Mouse (Mus musculus) heart, adult 11 months (tissue): ENCODE data around the gene 4931440F15Rik.

Source experiments
- DNase-seq: peaks from one replicate; pipeline ENCODE4 v3.0.0; 2022

4931440F15Rik gene

DNA sequence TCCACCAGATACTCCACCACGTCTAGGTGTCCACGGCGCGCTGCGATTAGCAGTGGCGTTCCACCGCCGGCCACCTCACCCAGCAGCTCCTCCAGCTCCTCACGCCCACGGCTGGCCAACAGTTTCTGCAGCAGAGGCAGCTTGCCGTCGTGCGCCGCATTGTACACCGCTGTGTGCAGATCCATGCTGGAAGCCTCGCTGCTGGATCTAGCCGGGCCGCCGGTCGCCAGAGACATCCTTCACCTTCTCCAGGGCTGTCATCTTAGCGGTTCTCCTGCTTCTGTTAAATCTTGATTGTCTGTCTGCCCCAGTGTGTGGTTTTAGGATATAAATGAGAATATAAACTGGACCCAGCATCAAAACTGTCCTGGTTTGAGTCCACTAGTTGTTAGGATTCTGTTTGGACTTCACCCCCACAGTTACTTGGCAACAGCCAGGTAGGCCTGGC is at the start of gene 4931440F15Rik:
4931440F15Rik (minus strand) TSS at position 398 of the 448 bp plus-strand sequence.
- DNase-seq = peak; percentile 76

DNA sequence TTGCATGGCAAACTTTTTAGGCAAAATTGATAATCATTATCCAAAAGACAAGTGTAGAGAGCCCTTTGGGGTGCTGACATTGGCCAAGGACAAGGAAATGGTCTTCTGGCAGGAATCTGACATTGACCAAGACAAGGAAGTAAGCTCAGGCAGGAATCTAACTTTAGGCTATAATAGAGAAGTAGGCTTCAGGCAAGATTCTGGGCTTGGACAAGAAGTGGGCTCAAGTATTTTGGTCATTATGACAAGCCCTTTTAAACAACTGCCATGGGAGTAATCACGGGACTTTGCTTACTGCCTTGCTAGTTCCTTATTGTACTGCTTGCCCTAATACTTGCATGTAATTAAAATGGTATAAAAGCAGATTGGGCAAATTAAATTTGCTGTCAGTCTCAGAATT is 49.3 kb upstream of the 4931440F15Rik start:
- peak; percentile 93 for DNase-seq

- no peak for DNase-seq
These were observed 44.7 kb upstream of the 4931440F15Rik start for GRCm38 (mm10) chr11:29870174-29870573.

DNA sequence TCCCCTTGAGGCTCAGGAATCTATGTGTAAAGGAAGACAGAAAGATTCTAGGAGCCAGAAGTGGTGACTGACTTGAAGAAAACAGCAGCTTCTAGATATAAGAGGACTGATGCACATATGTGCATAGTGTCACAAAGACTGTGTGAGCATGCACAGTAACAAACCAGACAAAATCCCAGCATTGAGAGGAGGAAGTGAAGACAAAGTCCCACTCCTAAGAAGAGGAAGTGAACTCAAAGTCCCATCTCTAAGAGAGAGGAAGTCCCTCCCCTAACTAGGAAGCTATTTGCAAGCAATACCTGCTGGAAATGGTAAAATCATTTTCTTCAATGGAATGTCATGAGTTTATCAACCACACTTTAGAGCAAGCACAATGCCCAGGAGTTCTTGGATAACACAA is 38.8 kb upstream of the 4931440F15Rik start:
- DNase-seq = no peak

- no peak for DNase-seq
These were observed 36.4 kb upstream of the 4931440F15Rik start for GRCm38 (mm10) chr11:29861750-29862397.

DNA sequence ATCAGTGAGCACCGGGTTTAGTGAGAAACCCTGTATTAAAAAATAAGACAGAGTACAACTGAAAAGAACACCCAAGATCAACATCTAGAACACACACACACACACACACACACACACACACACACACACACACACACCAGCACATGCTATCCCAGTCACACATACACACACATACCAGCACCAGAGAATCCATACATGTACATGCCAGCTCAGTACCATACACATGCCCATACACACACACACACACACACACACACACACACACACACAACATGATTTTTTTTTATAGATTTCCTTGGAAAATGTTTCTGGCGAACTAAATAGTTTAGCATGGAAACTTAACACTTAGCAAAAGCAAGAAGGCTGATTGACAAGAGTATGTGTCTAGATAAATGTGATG is 35.6 kb upstream of the 4931440F15Rik start:
- no peak for DNase-seq

GRCm38 (mm10) chr11:29840606-29841227 is 15.2 kb upstream of the 4931440F15Rik start:
- DNase-seq = no peak

DNA sequence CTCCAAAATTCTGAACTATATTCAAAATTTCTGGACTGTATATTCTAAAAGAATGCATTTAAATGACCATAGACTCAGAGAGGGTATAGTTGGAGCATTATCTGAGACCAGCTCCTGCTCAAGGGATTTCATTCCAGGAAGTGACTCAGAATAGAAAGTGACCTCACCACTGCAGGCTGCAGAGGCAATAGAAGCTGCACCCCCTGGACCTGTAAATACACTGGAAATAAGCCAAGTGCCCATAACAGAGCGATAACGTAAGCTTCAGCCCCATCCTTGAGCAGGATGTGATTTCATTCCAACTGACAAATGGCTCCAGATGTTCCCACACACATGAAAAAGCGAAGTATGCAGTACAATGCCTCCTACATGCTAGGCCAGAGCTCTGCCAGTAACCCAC is 14.3 kb upstream of the 4931440F15Rik start:
- DNase-seq = peak; percentile 98

DNA sequence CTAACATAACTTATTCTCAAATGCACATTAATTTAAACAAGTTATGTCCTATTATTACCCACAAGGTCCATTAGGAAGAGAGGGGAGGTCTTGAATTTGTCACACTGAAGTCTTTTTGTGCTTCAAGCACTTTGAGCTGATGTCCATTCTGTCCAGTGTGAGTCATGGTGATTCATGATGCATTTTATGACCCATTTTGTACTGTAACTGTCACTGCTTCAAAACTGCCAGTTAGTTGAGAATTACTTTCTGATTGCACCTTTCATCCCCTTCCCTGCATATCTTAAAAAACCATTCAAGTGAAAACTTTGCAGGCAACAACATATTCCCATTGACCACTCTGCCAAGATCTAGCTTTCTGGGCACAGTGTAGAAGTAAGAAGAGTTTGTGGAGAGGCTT is 11.6 kb upstream of the 4931440F15Rik start:
- DNase-seq = no peak

- DNase-seq = no peak
These were observed 2.3 kb upstream of the 4931440F15Rik start for GRCm38 (mm10) chr11:29827729-29828128.

DNA sequence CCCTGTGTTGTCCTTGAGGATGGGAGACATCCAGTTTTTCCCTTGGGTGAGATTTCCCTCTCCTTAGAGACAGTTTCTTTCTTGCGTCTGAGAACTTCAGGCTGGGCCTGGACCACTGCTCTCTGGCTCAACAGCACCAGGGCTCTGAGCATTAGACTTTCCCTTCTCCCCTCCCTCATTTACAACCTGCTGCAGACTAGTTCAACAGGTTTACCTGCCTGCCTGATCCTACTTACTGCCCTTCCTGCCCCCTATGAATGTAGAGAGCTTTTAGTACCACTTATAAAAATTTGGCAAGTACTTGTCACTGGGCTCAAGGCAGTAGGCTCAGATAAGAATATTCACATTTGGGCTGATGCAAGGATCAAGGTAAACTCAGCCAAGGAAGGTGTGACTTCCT is 533 bp upstream of the 4931440F15Rik start:
- DNase-seq = peak; percentile 22

DNA sequence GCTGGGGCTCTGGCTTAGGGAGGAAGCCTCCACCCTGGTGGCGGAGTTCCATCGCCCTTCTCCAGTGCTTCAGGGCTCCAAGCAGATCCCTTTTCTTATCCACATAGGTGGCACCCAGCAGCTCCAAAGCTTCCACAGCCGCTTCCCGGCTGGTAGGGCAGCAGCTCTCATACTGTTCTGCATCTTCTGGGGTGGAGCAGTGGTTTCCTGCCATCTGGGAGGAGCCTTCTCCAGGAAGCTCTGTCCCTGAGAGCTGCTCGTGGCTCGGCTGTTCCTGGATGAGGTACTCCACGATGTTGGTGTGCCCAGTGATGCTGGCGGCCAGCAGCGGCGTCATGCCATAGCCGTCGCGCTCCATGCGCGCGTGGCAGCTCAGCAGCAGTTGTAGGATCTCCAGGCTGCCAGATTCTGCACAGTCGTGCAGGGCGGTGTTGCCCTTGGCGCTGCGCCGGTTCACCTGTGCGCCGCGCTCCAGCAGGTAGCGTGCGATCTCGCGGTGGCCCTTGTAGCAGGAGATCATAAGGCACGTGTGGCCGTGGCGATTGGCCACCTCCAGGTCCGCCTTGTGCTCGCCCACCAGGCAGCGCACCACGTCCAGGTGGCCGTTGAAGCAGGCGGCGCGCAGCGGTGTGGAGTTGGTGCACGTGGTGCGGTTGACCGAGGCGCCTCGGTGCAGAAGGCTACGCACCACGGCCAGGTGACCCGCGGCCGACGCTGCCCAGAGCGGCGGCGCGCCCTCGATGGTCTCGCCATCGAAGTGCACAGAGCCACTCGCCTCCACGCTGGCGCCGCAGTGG is 796 bp downstream of the 4931440F15Rik start:
- DNase-seq = peak; percentile 91

- peak; percentile 87 for DNase-seq
These were observed 2.3 kb downstream of the 4931440F15Rik start for GRCm38 (mm10) chr11:29823141-29823540.

- peak; percentile 29 for DNase-seq
These were observed 9.8 kb downstream of the 4931440F15Rik start for GRCm38 (mm10) chr11:29815670-29816069.

DNA sequence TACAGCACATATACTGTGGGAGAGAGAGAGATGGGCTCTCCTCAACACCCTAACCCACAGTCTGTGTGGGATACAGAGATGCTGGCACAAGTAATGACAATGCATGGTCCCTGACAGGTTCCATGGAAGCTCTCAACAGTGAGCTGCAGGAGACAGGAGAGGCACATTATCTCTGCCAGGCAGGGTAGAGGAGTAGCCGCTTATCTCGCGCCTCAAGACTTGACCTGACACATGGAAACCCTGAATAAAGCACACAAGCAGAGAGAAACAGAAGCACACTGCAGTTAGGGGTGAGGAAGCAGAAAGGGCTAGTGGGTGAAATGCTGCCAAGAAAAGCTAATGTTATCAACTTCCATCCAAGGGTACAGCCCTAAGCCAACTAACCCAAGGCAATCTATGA is 10.2 kb downstream of the 4931440F15Rik start:
- DNase-seq = peak; percentile 59

- DNase-seq = no peak
These were observed 12.2 kb downstream of the 4931440F15Rik start for GRCm38 (mm10) chr11:29813267-29813666.

GRCm38 (mm10) chr11:29812475-29812874 is 13.0 kb downstream of the 4931440F15Rik start:
- DNase-seq = peak; percentile 79

- DNase-seq = peak; percentile 36
These were observed 15.1 kb downstream of the 4931440F15Rik start for GRCm38 (mm10) chr11:29810324-29810723.

GRCm38 (mm10) chr11:29808981-29809589 is 16.4 kb downstream of the 4931440F15Rik start:
- DNase-seq = peak; percentile 75

GRCm38 (mm10) chr11:29808173-29808980 is 17.1 kb downstream of the 4931440F15Rik start:
- DNase-seq = peak; percentile 98

DNA sequence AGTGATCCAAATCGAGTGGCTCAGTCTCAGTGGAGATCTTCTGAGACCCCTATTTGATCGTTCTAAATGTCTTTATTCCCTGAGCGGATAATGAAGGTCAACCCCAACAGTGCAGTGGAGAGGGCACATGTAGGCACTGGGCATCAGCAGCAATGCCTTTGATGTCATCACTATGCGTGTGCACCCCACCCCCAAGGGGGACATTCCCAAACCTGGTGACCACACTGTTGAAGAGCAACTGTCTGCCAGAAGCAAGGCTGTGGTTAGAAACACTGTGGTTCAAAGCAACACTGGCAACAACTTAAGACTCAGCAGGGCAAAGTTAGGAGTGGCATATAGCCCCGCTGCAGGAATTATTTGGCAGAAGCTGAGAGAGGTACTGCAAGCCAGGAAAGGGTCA is 18.1 kb downstream of the 4931440F15Rik start:
- DNase-seq = peak; percentile 52
